Mouse (Mus musculus): ENCODE results near the gene Icam1.

DNA sequence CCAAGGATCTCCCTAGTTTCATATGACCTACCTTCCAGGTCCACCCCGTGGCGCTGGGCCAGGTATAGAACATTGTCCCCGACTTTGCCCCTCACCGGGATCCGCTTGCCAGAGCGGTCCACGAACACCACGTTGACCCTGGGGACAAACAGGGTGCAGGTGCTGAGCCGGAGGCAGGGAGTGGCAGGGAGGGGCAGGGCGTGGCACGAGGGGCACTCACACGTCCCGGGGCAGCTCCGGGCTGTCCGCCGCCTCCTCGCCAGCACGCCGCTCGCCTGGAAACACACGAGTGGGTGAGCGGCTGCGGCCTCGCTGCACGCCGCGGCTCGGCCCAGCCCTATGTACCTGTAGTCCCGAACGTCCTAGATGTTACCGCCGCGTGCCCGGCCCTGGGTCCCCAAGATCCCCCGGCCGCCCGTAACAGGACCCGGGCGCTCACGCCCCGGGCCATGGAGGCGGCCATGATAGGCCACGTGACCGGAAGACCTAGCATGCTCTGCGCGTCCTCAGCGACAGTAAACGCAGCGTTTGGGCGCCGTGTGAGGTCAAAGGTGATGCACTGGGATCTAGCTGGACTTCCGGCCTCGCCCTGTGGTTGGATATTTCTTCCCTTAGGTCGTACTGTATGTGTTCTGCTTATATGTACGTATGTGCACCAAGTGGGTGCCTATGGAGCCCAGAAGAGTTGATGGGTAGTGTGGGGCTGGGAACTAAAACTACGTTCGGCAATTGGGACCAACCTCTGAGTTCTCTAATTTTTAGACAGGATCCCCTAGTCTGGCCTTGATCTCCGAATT, 57.5 kb downstream of the Icam1 start, which contains the start of the genes Gm49373 and Fdx1l:
- TF ChIP-seq POLR2A (IDR thresholded peaks at IDR 0.05; ENCODE audit: extremely low read depth, insufficient read depth, low read length): peak; percentile 83
- no peak for TF ChIP-seq CTCF (IDR thresholded peaks at IDR 0.05; ENCODE audit: extremely low read depth, insufficient read depth, low read length)
